Mouse (Mus musculus): Measurements from ENCODE around the gene Ranbp1. TPM values are rescaled to one million over a fixed set of nuclear protein-coding genes. Genes with fewer than 3 reads are reported as not detected.
"Not testable (repeated sequence)": the region's sequence is repeated elsewhere in the genome, so short reads cannot be mapped to it uniquely, and the experiment has no call there.

Gene Ranbp1
- total RNA-seq (2021) = 10 to 100 TPM; 92.2 to 97.2 TPM

GRCm38 (mm10) chr16:18248433-18249363, at the start of gene Ranbp1, which contains the start of gene Trmt2a:
Gene Ranbp1, minus strand, starts transcription at chr16:18248732.
Gene Trmt2a, plus strand, starts transcription at chr16:18248679.
- peak; percentile 96 to 97 for DNase-seq (ENCODE audit: extremely low spot score in 1 of 2, low spot score in 1 of 2)

DNA sequence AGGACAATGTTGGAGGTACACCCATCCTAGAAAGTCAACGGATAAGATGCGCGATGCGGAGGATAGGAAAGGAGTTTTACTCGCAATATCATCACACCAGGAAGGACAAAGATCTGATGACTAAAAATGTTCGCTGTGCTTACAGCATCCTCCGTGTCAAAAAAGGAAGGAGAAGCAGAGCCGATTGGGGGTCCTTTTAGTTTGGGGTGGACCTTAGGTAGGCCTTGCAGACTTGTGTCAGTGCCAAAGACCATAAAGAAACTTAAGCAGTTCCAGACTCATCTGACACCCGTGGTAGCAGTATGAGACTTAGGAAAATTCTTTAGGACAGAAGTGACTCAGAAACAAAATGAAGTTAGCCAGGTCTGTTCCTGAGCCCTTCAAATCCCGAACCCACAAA, 41.1 kb upstream of the Ranbp1 start:
- not testable (repeated sequence) for DNase-seq (ENCODE audit: extremely low spot score in 1 of 2, low spot score in 1 of 2)

- DNase-seq (ENCODE audit: extremely low spot score in 1 of 2, low spot score in 1 of 2) = peak; percentile 88 to 97
Observed at GRCm38 (mm10) chr16:18289067-18289588, 40.6 kb upstream of the Ranbp1 start, which contains the start of gene Dgcr8. Gene Dgcr8, minus strand, starts transcription at chr16:18289246.

- DNase-seq (ENCODE audit: extremely low spot score in 1 of 2, low spot score in 1 of 2) = peak in 1 of 2 experiments; percentile 29
Observed at GRCm38 (mm10) chr16:18288581-18289061, 40.1 kb upstream of the Ranbp1 start.

- no peak for DNase-seq (ENCODE audit: extremely low spot score in 1 of 2, low spot score in 1 of 2)
Observed at GRCm38 (mm10) chr16:18288166-18288565, 39.6 kb upstream of the Ranbp1 start.

- DNase-seq (ENCODE audit: extremely low spot score in 1 of 2, low spot score in 1 of 2) = no peak
Observed at GRCm38 (mm10) chr16:18275166-18275565, 26.6 kb upstream of the Ranbp1 start.

GRCm38 (mm10) chr16:18268182-18268581, 19.6 kb upstream of the Ranbp1 start:
- no peak for DNase-seq (ENCODE audit: extremely low spot score in 1 of 2, low spot score in 1 of 2)

DNA sequence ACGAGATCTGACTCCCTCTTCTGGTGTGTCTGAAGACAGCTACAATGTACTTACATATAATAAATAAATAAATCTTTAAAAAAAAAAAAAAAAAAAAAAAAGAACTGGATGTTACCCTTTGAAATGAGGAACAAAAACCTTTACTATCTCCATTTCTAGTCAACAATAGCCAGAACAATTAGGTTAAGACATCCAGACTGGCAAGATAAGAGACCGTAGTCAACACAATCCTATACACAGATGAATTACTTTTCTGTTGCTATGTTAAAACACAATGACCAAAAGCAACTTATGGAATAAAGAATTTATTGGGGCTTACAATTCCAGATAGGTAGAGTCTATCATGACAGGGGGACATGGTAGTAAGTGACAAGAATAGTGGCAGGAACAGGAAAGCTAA, 16.5 kb upstream of the Ranbp1 start:
- DNase-seq (ENCODE audit: extremely low spot score in 1 of 2, low spot score in 1 of 2) = no peak

DNA sequence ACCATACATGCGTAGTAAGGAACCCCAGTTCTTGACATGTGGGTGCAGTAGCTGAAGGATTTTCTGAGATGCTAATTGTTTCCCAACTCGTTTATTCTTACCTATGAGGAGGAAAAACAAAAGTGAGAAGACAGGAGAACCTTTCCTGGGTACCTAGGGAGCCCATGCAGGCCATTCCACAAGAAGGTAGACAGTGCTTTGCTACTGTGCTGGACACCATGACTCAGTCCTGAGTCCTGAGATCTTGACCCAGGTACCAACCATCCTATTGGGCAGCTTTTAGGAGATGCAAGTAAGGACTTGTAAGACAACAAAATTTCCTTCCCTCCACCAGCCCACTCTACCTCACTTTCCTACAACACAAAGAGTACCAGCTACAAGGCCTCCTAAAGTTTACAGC, 9.7 kb upstream of the Ranbp1 start, which contains the start of gene Gm49776:
Gm49776 (minus strand) TSS at position 101 of the 400 bp plus-strand sequence.
- no peak for DNase-seq (ENCODE audit: extremely low spot score in 1 of 2, low spot score in 1 of 2)

DNA sequence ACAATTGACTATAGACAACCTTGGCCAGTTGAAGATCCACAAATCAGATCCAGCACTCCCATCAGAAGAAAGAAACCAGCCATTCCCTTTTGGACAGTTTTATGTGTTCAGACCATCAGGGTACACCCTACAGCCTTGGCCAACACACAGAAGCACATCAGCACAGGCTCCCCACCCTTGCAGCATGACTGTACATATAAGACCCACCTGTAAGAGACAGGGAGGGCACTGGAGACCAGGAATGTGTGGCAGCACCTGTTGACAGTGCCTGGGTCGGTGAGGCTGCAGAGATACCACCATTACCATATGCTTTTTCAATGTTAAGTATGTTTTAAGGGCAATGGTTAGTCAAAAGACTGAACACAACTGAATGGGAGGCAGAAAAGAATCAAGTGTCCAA, 5.3 kb upstream of the Ranbp1 start:
- no peak for DNase-seq (ENCODE audit: extremely low spot score in 1 of 2, low spot score in 1 of 2)

DNA sequence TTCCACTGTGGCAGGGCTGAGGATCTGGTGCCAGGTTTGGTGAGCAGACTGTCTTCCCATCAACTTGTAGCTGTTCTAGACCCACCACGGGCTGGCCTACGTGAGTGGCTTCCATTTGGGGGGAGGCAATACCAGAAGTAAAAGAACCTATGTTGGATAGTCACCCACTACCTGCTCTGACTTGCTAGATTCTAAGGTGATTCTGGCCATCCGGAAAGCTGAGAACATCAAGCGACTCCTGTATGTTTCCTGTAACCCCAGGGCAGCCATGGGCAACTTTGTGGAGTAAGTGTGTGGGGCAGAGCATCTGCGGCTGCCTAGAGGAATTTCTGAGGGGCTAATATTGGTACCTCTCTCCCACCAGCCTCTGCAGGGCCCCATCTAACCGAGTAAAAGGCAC, 4.2 kb upstream of the Ranbp1 start:
- no peak for DNase-seq (ENCODE audit: extremely low spot score in 1 of 2, low spot score in 1 of 2)

GRCm38 (mm10) chr16:18250828-18251790, 2.6 kb upstream of the Ranbp1 start:
- no peak for DNase-seq (ENCODE audit: extremely low spot score in 1 of 2, low spot score in 1 of 2)

GRCm38 (mm10) chr16:18250231-18250630, 1.7 kb upstream of the Ranbp1 start:
- no peak for DNase-seq (ENCODE audit: extremely low spot score in 1 of 2, low spot score in 1 of 2)

DNA sequence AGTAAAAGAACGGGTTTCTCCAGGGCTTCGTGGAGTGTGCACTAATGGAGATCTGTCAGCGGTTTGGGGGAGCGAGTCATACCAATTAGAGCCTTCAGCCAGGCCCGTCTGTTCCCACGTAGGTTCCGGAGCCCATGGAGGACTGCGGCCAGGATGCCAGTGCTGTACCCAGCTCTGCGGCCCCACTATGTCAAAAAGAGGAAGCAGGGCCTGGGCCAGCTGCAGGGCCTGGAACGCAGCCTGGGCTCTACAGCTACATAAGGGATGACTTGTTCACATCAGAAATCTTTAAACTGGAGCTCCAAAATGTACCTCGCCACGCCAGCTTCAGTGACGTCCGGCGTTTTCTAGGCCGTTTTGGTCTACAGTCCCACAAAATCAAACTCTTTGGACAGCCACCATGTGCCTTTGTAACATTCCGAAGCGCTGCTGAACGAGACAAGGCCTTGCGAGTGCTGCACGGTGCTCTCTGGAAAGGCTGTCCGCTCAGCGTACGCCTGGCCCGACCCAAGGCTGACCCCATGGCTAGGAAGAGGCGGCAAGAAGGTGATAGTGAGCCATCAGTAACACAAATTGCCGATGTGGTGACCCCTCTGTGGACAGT, 934 bp upstream of the Ranbp1 start:
- DNase-seq (ENCODE audit: extremely low spot score in 1 of 2, low spot score in 1 of 2) = no peak

DNA sequence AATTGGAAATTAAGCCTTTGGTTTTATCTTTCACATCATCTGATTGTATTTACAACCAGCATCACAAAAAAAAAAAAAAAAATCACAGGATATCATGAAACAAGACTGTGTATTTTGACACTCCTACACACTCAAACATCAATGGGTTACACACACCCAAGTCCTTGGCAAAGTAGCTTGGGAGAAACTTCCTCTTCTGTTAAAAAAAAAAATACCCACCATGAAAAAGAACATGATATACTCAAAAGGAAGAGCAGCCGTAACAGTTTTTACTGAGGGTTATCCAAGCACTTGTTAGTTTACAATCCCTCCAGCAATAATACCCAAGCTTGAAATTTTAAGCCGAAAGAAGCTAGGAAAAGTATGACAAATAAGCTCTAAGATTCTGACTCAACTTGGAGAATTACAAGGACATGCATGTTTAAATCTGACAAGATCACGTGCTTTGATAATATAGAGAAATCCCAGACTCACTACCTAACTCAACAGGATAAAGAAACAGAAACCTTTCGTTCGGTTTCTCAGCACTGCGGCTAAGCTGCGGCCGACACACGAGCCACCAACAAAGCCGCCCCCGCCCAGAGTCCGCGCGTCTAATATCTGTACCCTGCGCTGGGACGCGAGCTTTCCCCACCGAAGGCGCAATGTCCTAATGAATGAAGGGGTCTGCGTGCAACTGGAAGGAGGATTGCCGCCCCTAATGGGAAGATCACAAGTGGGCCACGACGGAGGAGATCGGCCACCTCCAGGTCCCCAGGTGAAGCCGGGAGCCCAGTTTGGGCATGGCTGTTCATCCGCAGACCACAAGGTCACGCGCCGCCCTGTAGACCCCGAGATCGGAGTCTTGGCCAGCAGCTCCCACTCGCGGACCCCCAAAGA, 772 bp downstream of the Ranbp1 start:
- DNase-seq (ENCODE audit: extremely low spot score in 1 of 2, low spot score in 1 of 2) = no peak

- no peak for DNase-seq (ENCODE audit: extremely low spot score in 1 of 2, low spot score in 1 of 2)
Observed at GRCm38 (mm10) chr16:18241581-18241980, 7.0 kb downstream of the Ranbp1 start.

DNA sequence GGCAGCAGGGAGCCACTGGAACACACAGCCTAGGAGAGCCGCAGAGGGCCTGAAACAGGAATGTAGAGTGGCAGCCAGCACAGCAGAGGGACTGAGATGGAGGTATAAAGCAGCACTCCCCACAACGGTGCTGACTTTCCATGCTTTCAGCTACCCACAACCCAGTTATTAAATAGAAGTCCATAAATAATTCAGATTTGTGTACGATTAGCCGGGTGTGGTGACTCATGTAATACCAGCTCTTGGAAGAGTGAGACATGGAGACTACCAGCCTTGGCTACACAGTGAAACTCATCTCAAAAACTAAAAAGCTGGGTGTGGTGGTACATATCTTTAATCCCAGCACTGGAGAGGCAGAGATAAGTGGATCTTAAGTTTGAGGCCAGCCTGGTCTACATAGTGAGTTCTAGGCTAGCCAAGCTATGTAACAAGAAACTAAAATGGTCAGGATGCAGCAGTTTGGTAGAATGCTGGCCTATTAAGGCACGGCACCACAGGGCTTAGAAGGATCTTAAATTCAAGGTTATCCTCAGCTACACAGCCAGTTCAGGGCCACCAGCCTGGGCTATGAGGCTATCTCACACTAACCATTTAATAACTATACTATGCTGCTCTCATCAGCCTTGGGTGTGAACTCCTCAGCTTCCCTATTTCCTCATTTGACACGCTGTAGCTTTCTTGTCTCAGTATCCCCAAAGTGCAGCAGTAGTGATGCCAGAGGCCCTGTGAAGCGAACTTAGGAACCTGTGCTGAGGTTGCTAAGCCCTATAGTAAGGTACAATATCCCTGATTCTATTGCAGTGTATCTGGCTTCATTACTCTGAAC, 11.6 kb downstream of the Ranbp1 start:
- no peak for DNase-seq (ENCODE audit: extremely low spot score in 1 of 2, low spot score in 1 of 2)

Data from layer of hippocampus, postnatal 25 days (tissue).